Mouse (Mus musculus): Measurements from ENCODE around the gene Mlf2. TPM values are rescaled to one million over a fixed set of nuclear protein-coding genes. Genes with fewer than 3 reads are reported as not detected.

Gene Mlf2
- polyA plus RNA-seq, 1 experiment from 2014 or later = 299 TPM

DNA sequence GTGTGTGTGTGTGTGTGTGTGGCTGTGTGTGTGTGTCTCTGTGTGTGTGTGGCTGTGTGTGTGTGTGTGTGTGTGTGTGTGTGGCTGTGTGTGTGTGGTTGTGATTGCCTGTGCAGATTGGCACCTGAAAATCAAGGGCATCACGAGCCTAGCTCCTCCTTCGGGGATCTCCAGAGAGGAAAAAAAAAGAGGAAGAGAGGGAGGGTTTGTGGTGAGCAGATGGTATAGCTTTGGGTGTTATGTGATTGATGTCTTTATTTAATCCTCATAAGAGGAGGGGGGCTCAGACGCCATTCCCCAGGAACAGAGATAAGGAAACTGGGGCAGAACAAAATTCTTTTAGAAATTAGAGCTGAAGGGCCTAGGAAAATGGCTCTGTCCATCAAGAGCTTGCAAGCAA, 32.8 kb upstream of the Mlf2 start:
- no peak for ATAC-seq

GRCm38 (mm10) chr6:124900056-124900800, 31.0 kb upstream of the Mlf2 start:
- H3K27me3 ChIP-seq (replicated peaks; ENCODE audit: control insufficient read depth, insufficient read depth, low read length) = no peaks in the 10 kb centered on the region
- H3K27ac ChIP-seq (ENCODE audit: low read length) = no peak overlapping the region
- no peak overlapping the region for H3K4me2 ChIP-seq (ENCODE audit: low read depth, low read length)
- no peaks in the 10 kb centered on the region for H3K9me3 ChIP-seq (ENCODE audit: control insufficient read depth, low read length)
- no peak overlapping the region for H3K4me3 ChIP-seq (ENCODE audit: low read length)
- peaks cover 6% of the 10 kb centered on the region; the same call in 1 of the 2 replicates for H3K4me1 ChIP-seq (ENCODE audit: control insufficient read depth, insufficient read depth, low read length)
- no peaks in the 10 kb centered on the region for H3K36me3 ChIP-seq (ENCODE audit: control insufficient read depth, insufficient read depth, low read length)
- ATAC-seq = no peak
- H3K9ac ChIP-seq (ENCODE audit: low read depth, low read length) = no peak overlapping the region
- 63% methylated on average over 8 of the region's 8 CpGs for WGBS

More for the DNA sequence above, 32.8 kb upstream of the Mlf2 start:
- Histone ChIP-seq H3K27ac (ENCODE audit: low read length) (no peak overlapping the region), H3K9ac (ENCODE audit: low read depth, low read length) (no peak overlapping the region), H3K4me1 (ENCODE audit: control insufficient read depth, insufficient read depth, low read length) (no peaks in the 10 kb centered on the region), H3K4me3 (ENCODE audit: low read length) (no peak overlapping the region), H3K9me3 (ENCODE audit: control insufficient read depth, low read length) (no peaks in the 10 kb centered on the region), H3K4me2 (ENCODE audit: low read depth, low read length) (no peak overlapping the region), H3K27me3 (replicated peaks; ENCODE audit: control insufficient read depth, insufficient read depth, low read length) (no peaks in the 10 kb centered on the region), H3K36me3 (ENCODE audit: control insufficient read depth, insufficient read depth, low read length) (no peaks in the 10 kb centered on the region)
- 38% methylated on average over 3 of the region's 3 CpGs for WGBS

DNA sequence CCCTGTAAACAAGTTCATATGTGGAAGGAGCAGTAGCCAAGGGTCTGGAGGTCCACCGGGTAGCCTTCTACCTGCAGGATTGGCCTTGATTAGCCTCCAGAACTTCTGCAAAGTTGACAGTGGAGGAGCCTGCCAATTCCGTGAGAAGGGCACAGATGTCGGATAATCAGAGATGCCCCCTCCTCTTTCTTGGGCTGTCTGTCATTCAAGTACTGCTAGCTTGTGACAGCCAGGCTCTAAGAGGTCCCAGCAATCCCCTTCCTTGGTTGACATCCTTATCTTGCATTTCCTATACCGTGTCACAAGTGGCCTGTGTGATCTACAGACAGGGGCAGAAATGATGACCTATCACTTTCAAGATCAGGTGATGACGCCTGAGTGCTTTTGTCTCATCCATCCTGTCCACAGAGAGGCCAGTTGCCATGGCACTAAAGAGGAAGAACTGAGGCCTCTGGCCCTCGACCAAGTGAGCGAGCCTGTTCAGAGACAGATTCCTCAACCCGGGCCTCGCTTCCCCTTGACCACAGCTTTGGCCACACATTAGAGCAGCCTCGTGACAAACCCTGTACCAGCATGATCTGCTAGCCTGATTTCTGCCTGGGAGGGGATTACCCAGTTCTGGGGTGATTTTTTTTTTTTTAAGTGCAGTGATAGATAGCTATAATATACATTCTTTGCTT, 30.2 kb upstream of the Mlf2 start:
- no peaks in the 10 kb centered on the region for H3K9me3 ChIP-seq (ENCODE audit: control insufficient read depth, low read length)
- H3K4me2 ChIP-seq (ENCODE audit: low read depth, low read length) = no peak overlapping the region
- 64% methylated on average over 10 of the region's 10 CpGs for WGBS
- no peaks in the 10 kb centered on the region for H3K36me3 ChIP-seq (ENCODE audit: control insufficient read depth, insufficient read depth, low read length)
- no peak overlapping the region for H3K27ac ChIP-seq (ENCODE audit: low read length)
- no peak overlapping the region for H3K4me3 ChIP-seq (ENCODE audit: low read length)
- H3K9ac ChIP-seq (ENCODE audit: low read depth, low read length) = no peak overlapping the region
- H3K27me3 ChIP-seq (replicated peaks; ENCODE audit: control insufficient read depth, insufficient read depth, low read length) = no peaks in the 10 kb centered on the region
- peaks cover 6% of the 10 kb centered on the region; the same call in 1 of the 2 replicates for H3K4me1 ChIP-seq (ENCODE audit: control insufficient read depth, insufficient read depth, low read length)
- ATAC-seq = no peak

DNA sequence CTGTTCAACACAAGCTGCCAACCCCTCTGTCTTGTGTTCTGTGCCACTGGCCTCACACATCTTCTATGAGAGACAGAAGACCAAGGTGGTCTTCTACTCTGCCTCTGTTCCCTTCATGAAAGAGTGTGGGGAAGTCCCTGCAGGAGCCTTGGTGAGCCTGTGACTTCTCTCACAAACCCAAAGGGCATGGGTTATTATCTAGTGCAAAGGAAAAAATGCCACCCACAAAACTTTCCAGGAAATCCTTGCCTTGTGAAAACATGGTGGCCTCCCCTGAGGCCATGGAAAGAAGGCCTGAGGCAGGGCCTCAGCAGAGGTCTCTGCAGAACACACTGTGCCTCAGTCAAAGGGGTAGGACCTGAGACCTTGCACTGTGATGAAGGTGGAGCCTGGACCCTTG, 29.3 kb upstream of the Mlf2 start:
- ATAC-seq = no peak
- Histone ChIP-seq H3K27ac (ENCODE audit: low read length) (no peak overlapping the region), H3K4me3 (ENCODE audit: low read length) (no peak overlapping the region), H3K4me1 (ENCODE audit: control insufficient read depth, insufficient read depth, low read length) (peaks cover 6% of the 10 kb centered on the region; the same call in 1 of the 2 replicates), H3K9ac (ENCODE audit: low read depth, low read length) (peak overlapping the region; percentile 6; the same call in 1 of the 2 replicates), H3K4me2 (ENCODE audit: low read depth, low read length) (no peak overlapping the region), H3K27me3 (replicated peaks; ENCODE audit: control insufficient read depth, insufficient read depth, low read length) (no peaks in the 10 kb centered on the region), H3K36me3 (ENCODE audit: control insufficient read depth, insufficient read depth, low read length) (no peaks in the 10 kb centered on the region), H3K9me3 (ENCODE audit: control insufficient read depth, low read length) (no peaks in the 10 kb centered on the region)

DNA sequence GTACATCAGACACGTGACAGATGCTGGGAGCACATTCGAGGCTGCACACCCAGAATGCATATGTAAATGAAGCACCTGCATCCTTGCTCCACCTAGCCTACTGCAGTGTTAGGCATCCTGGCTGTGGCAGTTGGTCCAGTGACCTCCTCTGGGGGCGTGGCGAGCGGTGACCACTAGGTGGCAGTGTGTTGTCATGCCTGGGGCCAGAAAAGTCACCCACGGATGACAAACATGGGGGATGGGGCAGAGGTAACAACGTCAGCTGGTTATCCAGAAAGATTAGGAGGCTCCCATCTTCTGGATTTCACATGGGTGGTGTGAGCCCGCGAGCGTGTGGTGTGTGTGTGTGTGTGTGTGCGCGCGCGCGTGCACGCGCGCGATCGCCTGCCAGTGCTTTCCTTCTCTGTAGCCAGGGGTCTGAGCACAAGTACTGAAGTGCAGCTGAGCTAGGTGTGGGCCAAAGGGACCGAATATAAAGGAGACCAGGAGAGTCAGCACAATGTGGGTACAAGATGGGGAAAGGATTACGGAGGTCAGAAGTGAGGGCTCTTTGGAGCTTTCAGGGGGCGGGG, 27.5 kb upstream of the Mlf2 start:
- Histone ChIP-seq H3K27me3 (replicated peaks; ENCODE audit: control insufficient read depth, insufficient read depth, low read length) (no peaks in the 10 kb centered on the region), H3K9me3 (ENCODE audit: control insufficient read depth, low read length) (no peaks in the 10 kb centered on the region), H3K27ac (ENCODE audit: low read length) (peak overlapping the region; percentile 96), H3K36me3 (ENCODE audit: control insufficient read depth, insufficient read depth, low read length) (no peaks in the 10 kb centered on the region), H3K9ac (ENCODE audit: low read depth, low read length) (peak overlapping the region; percentile 74), H3K4me1 (ENCODE audit: control insufficient read depth, insufficient read depth, low read length) (peaks cover 6% of the 10 kb centered on the region; the same call in 1 of the 2 replicates), H3K4me3 (ENCODE audit: low read length) (peak overlapping the region; percentile 58), H3K4me2 (ENCODE audit: low read depth, low read length) (peak overlapping the region; percentile 91)
- ATAC-seq = peak; percentile 89
- WGBS = under 1% methylated on average over 23 of the region's 23 CpGs

GRCm38 (mm10) chr6:124904161-124904981, 26.8 kb upstream of the Mlf2 start:
- peak; percentile 83 for ATAC-seq
- Histone ChIP-seq H3K9me3 (ENCODE audit: control insufficient read depth, low read length) (no peaks in the 10 kb centered on the region), H3K4me2 (ENCODE audit: low read depth, low read length) (peak overlapping the region; percentile 91), H3K4me3 (ENCODE audit: low read length) (peak overlapping the region; percentile 58), H3K9ac (ENCODE audit: low read depth, low read length) (peak overlapping the region; percentile 74), H3K4me1 (ENCODE audit: control insufficient read depth, insufficient read depth, low read length) (peaks cover 6% of the 10 kb centered on the region; the same call in 1 of the 2 replicates), H3K36me3 (ENCODE audit: control insufficient read depth, insufficient read depth, low read length) (no peaks in the 10 kb centered on the region), H3K27me3 (replicated peaks; ENCODE audit: control insufficient read depth, insufficient read depth, low read length) (no peaks in the 10 kb centered on the region), H3K27ac (ENCODE audit: low read length) (peak overlapping the region; percentile 96)
- WGBS = 10% methylated on average over 24 of the region's 24 CpGs

DNA sequence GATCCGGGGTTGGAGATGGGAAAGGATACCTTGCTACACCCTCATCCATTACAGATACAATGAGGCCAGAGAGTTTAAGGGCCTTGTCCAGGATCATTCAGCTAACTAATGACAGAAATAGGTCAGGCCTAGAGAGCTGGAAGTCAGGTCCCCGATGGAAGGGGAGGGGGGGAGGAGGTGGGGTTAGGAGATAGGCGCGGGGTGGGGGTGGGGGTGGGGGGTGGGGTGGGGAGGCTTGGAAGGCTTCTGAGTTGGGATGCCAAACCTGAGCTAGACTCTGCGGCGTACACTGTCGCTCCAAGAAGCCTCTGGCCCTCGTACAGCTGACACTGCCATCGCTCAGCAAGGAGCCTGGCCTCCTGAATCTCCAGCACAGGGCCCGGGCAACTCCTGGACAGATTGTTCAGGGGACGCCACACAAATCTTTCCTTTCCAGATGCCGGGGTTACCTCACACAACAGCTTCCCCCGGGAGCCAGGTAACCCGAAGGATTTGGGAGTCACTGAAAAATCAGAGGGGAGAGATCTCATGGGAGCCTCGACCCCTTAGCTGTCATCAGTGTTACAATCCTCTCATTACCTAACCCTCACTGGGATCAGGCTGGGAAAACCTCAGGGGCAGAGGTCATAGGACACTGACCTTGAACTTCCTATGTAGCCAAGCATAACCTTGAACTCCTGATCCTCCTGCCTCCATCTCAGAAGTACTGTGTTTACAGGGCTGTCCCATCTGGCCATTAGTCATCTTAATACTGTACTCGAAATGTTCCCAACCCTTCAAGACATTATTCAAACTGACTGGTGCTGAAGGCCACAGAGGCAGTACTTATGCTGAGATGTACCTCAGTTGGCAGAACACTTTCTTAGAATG, 26.0 kb upstream of the Mlf2 start:
- Histone ChIP-seq H3K27ac (ENCODE audit: low read length) (peak overlapping the region; percentile 96), H3K4me1 (ENCODE audit: control insufficient read depth, insufficient read depth, low read length) (peaks cover 13% of the 10 kb centered on the region), H3K4me2 (ENCODE audit: low read depth, low read length) (peak overlapping the region; percentile 91), H3K9me3 (ENCODE audit: control insufficient read depth, low read length) (no peaks in the 10 kb centered on the region), H3K27me3 (replicated peaks; ENCODE audit: control insufficient read depth, insufficient read depth, low read length) (peaks cover 2% of the 10 kb centered on the region; the same call in 1 of the 2 replicates), H3K9ac (ENCODE audit: low read depth, low read length) (peak overlapping the region; percentile 74), H3K4me3 (ENCODE audit: low read length) (peak overlapping the region; percentile 58; the same call in 1 of the 2 replicates), H3K36me3 (ENCODE audit: control insufficient read depth, insufficient read depth, low read length) (no peaks in the 10 kb centered on the region)
- WGBS = 51% methylated on average over 13 of the region's 16 CpGs
- no peak for ATAC-seq

DNA sequence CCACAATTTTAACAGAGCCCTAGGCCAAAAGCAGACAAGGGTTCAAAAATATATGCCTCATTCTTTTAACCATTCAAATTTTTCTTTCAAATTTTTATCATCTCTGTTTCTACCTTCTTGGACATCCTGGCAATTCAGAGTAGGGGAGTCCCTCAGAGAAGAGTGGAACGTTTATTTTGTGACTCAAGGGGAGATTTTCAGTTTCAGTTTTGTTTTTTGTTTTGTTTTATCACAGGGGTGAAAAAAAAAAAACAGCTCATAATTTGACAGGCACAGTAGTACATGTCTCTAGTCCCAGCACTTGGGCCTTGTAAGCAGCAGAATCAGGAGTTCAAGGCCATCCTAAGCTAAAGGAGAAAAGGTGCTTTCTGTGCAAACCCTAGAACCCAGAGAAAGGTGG, 23.4 kb upstream of the Mlf2 start:
- Histone ChIP-seq H3K36me3 (ENCODE audit: control insufficient read depth, insufficient read depth, low read length) (no peaks in the 10 kb centered on the region), H3K4me2 (ENCODE audit: low read depth, low read length) (no peak overlapping the region), H3K27ac (ENCODE audit: low read length) (no peak overlapping the region), H3K27me3 (replicated peaks; ENCODE audit: control insufficient read depth, insufficient read depth, low read length) (peaks cover 8% of the 10 kb centered on the region; the same call in 1 of the 2 replicates), H3K9me3 (ENCODE audit: control insufficient read depth, low read length) (no peaks in the 10 kb centered on the region), H3K9ac (ENCODE audit: low read depth, low read length) (no peak overlapping the region), H3K4me1 (ENCODE audit: control insufficient read depth, insufficient read depth, low read length) (peaks cover 16% of the 10 kb centered on the region), H3K4me3 (ENCODE audit: low read length) (no peak overlapping the region)
- WGBS = 69% methylated on average over 1 of the region's 1 CpGs
- no peak for ATAC-seq

Data from intestine, embryonic 16.5 days (tissue).